Mouse (Mus musculus): ENCODE measurements around the gene Midn. TPM values are rescaled to one million over a fixed set of nuclear protein-coding genes. Genes with fewer than 3 reads are reported as not detected.

Gene Midn
- polyA plus RNA-seq, 1 experiment, result 33.8 TPM

DNA sequence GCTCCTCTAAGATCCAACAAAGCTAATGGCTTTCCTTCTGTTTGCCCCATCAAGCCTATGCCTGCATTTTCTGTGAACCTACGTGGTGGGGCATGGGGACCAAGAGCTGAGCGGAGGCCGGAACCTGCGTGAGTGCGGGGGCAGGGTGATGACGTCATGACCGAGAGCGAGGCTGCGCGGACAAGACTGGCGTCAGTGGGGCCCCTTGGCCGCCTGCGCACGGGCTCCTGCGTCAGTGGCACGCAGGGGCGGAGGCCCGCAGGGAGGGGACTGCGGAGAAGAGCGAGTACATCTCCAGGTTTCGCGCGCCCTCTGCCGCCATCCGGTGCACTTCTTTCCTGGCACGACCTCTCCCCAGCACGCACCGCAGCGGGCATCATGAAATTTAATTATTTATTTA lies 6.8 kb upstream of the Midn start:
- peaks cover 3% of the 10 kb centered on the region; the same call in 1 of the 2 replicates for H3K4me1 ChIP-seq (ENCODE audit: control insufficient read depth, insufficient read depth, low read length)
- TF ChIP-seq POLR2A (IDR thresholded peaks at IDR 0.05; ENCODE audit: extremely low read depth, insufficient read depth, low read length) (peak; percentile 60), CTCF (IDR thresholded peaks at IDR 0.05; ENCODE audit: extremely low read depth, insufficient read depth, low read length) (peak; percentile 46)
- peak overlapping the region; percentile 73 for H3K4me3 ChIP-seq (ENCODE audit: insufficient read depth, low read length)
- peak overlapping the region; percentile 95 for H3K27ac ChIP-seq (ENCODE audit: insufficient read depth, low read length)

DNA sequence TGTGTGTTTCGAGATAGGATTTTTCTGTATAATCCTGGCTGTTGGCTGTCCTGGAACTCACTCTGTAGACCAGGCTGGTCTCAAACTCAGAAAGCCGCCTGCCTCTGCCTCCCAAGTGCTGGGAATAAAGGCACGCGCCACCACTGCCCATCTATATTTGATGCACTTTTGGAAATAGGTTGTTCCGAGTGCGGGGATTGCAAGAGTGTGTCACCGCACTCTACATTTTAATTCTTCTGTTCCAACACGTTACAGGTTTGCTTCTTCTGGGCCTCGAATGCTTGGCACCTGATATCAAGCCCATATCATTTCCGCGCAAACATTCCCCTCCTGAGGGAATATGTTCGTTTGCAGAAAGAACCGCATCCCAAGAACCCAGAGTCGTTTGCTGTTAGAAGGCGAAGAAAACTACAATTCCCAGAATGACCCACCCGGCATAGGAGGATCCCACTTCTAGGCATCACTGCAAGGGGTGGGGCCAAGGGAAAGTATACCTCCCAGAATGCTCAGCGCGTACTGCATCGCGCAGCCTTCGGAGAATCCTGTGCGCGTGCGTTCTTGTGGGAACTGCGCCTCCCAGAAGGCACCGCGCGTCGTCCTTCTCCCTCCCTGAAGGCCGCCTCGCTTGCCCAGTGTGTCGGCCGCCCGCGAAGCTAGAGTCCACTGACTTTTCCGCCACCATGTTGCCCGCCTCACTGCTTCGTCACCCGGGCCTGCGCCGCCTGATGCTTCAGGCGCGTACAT lies 6.1 kb upstream of the Midn start:
- Histone ChIP-seq H3K27ac (ENCODE audit: insufficient read depth, low read length) (peak overlapping the region; percentile 80), H3K4me1 (ENCODE audit: control insufficient read depth, insufficient read depth, low read length) (peaks cover 3% of the 10 kb centered on the region; the same call in 1 of the 2 replicates), H3K4me3 (ENCODE audit: insufficient read depth, low read length) (peak overlapping the region; percentile 73)
- TF ChIP-seq POLR2A (IDR thresholded peaks at IDR 0.05; ENCODE audit: extremely low read depth, insufficient read depth, low read length) (peak; percentile 94), CTCF (IDR thresholded peaks at IDR 0.05; ENCODE audit: extremely low read depth, insufficient read depth, low read length) (no peak)

DNA sequence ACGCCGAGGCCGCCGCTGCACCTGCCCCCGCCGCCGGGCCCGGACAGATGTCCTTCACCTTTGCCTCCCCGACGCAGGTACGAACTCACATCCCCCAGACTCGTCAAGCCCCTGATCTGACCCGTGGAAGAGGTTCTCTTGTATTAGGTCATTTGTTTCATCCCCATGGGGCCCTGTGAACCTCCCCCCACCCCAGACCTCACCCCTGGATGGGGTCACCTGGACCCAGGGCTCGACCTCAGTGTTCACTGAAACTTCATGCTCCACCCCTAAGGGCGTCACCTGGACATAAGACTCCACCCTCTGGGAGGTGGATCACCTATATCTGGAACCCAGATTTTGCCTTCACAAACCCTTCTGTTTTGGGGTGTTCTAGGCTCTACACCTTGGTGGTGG lies 5.5 kb upstream of the Midn start:
- peak overlapping the region; percentile 80 for H3K27ac ChIP-seq (ENCODE audit: insufficient read depth, low read length)
- peak overlapping the region; percentile 73 for H3K4me3 ChIP-seq (ENCODE audit: insufficient read depth, low read length)
- peaks cover 3% of the 10 kb centered on the region; the same call in 1 of the 2 replicates for H3K4me1 ChIP-seq (ENCODE audit: control insufficient read depth, insufficient read depth, low read length)
- TF ChIP-seq CTCF (IDR thresholded peaks at IDR 0.05; ENCODE audit: extremely low read depth, insufficient read depth, low read length) (no peak), POLR2A (IDR thresholded peaks at IDR 0.05; ENCODE audit: extremely low read depth, insufficient read depth, low read length) (no peak)

DNA sequence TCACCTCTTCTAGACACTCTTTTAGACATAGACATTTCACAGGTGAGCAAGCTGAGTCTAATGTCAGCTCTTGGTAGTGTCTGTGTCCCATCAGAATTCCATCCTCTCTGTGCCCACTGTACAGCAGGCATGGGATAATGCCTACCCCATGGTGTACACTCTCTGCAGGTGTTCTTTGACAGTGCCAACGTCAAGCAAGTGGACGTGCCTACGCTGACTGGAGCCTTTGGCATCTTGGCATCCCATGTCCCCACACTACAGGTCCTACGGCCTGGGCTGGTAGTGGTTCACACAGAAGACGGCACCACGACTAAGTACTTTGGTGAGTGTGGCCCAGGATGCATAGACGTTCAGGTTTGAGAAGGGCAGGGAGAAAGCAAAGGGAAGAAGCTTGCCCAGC lies 4.4 kb upstream of the Midn start:
- TF ChIP-seq POLR2A (IDR thresholded peaks at IDR 0.05; ENCODE audit: extremely low read depth, insufficient read depth, low read length) (no peak), CTCF (IDR thresholded peaks at IDR 0.05; ENCODE audit: extremely low read depth, insufficient read depth, low read length) (no peak)
- Histone ChIP-seq H3K27ac (ENCODE audit: insufficient read depth, low read length) (no peak overlapping the region), H3K4me3 (ENCODE audit: insufficient read depth, low read length) (no peak overlapping the region), H3K4me1 (ENCODE audit: control insufficient read depth, insufficient read depth, low read length) (peaks cover 3% of the 10 kb centered on the region; the same call in 1 of the 2 replicates)

DNA sequence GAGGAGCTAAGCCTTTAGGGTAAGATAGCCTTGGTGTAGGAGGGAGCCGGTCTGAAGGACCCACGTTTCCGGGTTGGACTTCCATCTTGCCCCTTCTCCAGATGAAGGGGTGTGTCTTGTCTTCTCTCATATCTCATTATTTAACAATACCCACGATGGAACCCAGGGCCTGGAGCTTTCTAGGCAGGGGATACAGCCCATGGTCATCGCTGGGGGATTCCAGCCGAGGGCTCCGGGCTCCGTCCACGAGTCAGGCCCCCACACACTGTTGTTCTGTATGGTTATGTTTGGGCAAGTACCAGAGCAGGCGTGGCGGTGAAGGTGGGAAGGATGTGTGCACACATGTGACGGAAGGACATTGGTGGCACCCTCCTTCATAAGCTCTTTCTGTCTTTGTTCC lies 3.9 kb upstream of the Midn start:
- Histone ChIP-seq H3K4me3 (ENCODE audit: insufficient read depth, low read length) (no peak overlapping the region), H3K27ac (ENCODE audit: insufficient read depth, low read length) (no peak overlapping the region), H3K4me1 (ENCODE audit: control insufficient read depth, insufficient read depth, low read length) (peaks cover 3% of the 10 kb centered on the region; the same call in 1 of the 2 replicates)
- TF ChIP-seq POLR2A (IDR thresholded peaks at IDR 0.05; ENCODE audit: extremely low read depth, insufficient read depth, low read length) (no peak), CTCF (IDR thresholded peaks at IDR 0.05; ENCODE audit: extremely low read depth, insufficient read depth, low read length) (no peak)

DNA sequence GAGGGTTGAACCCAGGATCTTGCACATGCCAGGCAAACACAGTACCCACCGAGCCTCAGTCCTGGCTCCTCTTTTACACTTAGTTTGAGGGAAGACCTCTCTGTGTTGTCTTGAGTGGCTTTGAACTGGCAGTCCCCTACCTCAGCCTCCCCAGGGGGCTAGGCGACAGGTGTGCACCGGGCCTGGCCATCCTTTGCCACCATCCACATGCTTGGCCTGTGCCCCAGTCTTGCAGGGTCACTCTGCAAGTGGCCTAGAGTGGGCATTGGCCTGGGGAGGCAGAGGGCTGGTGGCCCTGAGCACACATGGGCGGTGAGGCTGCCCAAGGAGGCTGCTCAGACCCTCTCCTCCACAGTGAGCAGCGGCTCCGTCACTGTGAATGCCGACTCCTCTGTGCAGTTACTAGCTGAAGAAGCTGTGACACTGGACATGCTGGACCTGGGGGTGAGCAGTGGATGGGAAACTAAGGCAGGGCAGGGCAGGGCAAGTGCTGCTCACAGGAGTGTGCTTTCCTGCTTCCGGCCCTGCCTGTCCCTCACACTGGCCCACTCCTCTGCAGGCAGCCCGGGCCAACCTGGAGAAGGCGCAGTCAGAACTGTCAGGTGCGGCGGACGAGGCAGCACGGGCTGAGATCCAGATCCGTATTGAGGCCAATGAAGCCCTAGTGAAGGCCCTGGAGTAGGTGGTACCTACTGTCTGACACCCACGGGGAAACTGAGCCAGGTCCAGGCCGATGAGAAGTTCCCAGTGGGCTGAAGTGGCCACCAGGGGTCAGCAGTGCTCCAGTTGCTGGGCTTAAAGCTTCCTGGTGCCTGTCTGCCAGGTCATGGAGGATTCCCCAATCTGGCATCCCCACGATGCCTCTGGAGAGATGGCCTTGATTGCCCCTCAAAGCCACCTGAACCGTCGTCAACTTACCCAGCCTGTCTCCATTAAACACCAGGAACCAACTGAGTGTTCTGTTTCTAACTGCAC lies 2.9 kb upstream of the Midn start:
- Histone ChIP-seq H3K4me3 (ENCODE audit: insufficient read depth, low read length) (no peak overlapping the region), H3K27ac (ENCODE audit: insufficient read depth, low read length) (no peak overlapping the region), H3K4me1 (ENCODE audit: control insufficient read depth, insufficient read depth, low read length) (peaks cover 3% of the 10 kb centered on the region; the same call in 1 of the 2 replicates)
- TF ChIP-seq POLR2A (IDR thresholded peaks at IDR 0.05; ENCODE audit: extremely low read depth, insufficient read depth, low read length) (no peak), CTCF (IDR thresholded peaks at IDR 0.05; ENCODE audit: extremely low read depth, insufficient read depth, low read length) (peak; percentile 63)

DNA sequence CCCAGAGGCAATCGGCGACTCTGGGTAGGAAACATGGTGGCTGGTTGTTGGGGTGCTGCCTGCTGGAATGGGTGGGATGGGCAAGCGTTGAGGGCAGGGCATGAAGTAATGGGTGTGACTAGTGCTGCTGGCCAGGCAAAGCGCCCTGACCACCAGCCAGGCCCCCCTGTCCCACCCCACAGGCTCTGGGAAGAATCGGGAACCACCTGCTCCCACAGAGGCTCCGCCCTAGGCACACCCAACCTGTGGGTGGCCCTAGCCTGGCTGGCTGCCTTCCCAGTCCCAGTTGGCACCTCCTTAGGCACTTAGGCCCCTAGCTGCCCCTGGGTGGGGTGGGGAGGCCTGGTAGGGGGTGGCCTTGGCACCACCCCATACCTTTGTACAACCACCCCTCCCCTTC lies 2.2 kb upstream of the Midn start:
- H3K4me3 ChIP-seq (ENCODE audit: insufficient read depth, low read length), result no peak overlapping the region
- TF ChIP-seq POLR2A (IDR thresholded peaks at IDR 0.05; ENCODE audit: extremely low read depth, insufficient read depth, low read length) (0 out of 2 replicates have a peak, but pooled peaks have one; percentile 2), CTCF (IDR thresholded peaks at IDR 0.05; ENCODE audit: extremely low read depth, insufficient read depth, low read length) (no peak)
- H3K4me1 ChIP-seq (ENCODE audit: control insufficient read depth, insufficient read depth, low read length), result peaks cover 3% of the 10 kb centered on the region; the same call in 1 of the 2 replicates
- no peak overlapping the region for H3K27ac ChIP-seq (ENCODE audit: insufficient read depth, low read length)

DNA sequence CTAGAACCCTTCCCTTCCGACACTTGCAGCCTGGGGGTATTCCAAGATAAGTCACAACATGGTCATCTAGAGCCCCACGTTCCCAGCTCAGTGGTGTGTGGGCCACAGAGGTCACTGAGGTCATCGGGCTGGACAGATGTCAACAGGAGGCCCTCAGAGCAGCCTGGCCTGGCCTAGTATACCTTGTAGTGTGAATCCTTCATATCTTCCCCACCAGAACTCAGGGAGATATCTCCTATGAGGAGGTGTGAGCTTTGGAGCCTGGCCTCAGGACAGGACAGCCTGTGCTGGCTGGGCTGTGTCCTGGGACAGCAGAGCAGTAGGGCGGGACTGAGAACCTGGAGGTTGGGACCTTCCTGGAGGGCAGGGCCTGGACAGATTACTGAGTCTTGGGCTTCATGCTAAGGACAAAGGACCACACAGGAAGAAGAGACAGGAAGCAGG lies 1.5 kb upstream of the Midn start:
- peak overlapping the region; percentile 30; the same call in 1 of the 2 replicates for H3K27ac ChIP-seq (ENCODE audit: insufficient read depth, low read length)
- no peak overlapping the region for H3K4me3 ChIP-seq (ENCODE audit: insufficient read depth, low read length)
- H3K4me1 ChIP-seq (ENCODE audit: control insufficient read depth, insufficient read depth, low read length), result peaks cover 3% of the 10 kb centered on the region; the same call in 1 of the 2 replicates
- TF ChIP-seq POLR2A (IDR thresholded peaks at IDR 0.05; ENCODE audit: extremely low read depth, insufficient read depth, low read length) (no peak), CTCF (IDR thresholded peaks at IDR 0.05; ENCODE audit: extremely low read depth, insufficient read depth, low read length) (no peak)

DNA sequence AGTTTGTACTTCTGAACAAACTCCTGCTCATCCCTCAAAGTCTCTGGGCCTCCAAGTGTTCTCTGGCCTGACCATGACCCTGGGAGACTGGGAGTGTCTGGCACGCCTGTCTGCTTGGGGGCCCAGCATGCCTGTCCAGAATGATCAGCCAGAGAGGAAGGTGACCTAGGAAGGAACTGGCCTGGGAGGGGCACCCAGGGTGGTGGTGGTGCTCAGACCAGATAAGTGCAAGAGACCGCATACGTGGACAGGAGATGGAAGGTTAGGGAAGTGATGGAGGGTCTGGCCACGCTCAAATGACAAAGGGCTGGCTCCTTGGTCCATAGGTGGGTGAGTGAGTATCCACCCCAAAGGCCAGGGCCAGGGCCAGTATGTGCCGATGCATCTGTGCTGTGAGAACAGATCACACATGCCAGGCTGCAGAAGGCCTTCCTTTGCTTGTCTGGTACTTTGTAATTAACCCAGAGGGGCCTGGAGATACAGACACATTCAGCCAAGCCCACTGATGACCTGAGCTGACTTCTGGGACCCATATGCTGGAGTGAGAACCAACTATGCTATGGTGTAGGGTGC lies 840 bp upstream of the Midn start:
- H3K4me1 ChIP-seq (ENCODE audit: control insufficient read depth, insufficient read depth, low read length), result peaks cover 3% of the 10 kb centered on the region; the same call in 1 of the 2 replicates
- H3K4me3 ChIP-seq (ENCODE audit: insufficient read depth, low read length), result peak overlapping the region; percentile 86; the same call in 1 of the 2 replicates
- peak overlapping the region; percentile 4 for H3K27ac ChIP-seq (ENCODE audit: insufficient read depth, low read length)
- no peak for TF ChIP-seq CTCF (IDR thresholded peaks at IDR 0.05; ENCODE audit: extremely low read depth, insufficient read depth, low read length)
- no peak for TF ChIP-seq POLR2A (IDR thresholded peaks at IDR 0.05; ENCODE audit: extremely low read depth, insufficient read depth, low read length)
